Mouse (Mus musculus) CD4-positive, CD25-positive, alpha-beta regulatory T cell (primary cell): ENCODE measurements around the gene Gm21719. TPM values are rescaled to one million over a fixed set of nuclear protein-coding genes. Genes with fewer than 3 reads are reported as not detected.

Experiments used
- polyA plus RNA-seq: library from polyadenylated mRNA; unstranded; fragments of 100-300 nt; shearing (Covaris generic); gene quantifications from one replicate; pipeline ENCODE4 v1.2.1, GENCODE M21; 2017

Gene Gm21719
- polyA plus RNA-seq, result not detected

GRCm38 (mm10) chrY:6682772-6683171, at the start of gene Gm21719:
Gene Gm21719 (minus strand): TSS chrY:6682872.

Other genes starting within 250 kb of the Gm21719 start
- not detected for gene Gm28919, start 99.3 kb downstream of the Gm21719 start, polyA plus RNA-seq
- not detected for gene Gm20830, start 235.4 kb upstream of the Gm21719 start, polyA plus RNA-seq